Mouse (Mus musculus) stomach, embryonic 16.5 days (tissue): ENCODE data around the gene Spata2. TPM values are rescaled to one million over a fixed set of nuclear protein-coding genes. Genes with fewer than 3 reads are reported as not detected.

Experiments
- ATAC-seq: fragments of 200-750 bp; cut with Nextera tagmentation; 2 replicates; pipeline ENCODE4 v1.8.0; 2017; ENCODE audit warnings: moderate number of reproducible peaks, moderate TSS enrichment; ENCODE audit not compliant: insufficient read depth, low FRiP score
- H3K27ac ChIP-seq: fragments of 300-500 bp; sonication (generic); 2 replicates; pipeline ENCODE4 v1.5.1; 2014; ENCODE audit warnings: low read length
- H3K27me3 ChIP-seq: fragments of 300-500 bp; sonication (generic); 2 replicates; pipeline ENCODE4 v1.6.1; 2014; ENCODE audit warnings: low read length, control low read depth, mixed read lengths; ENCODE audit not compliant: control insufficient read depth, insufficient read depth
- H3K36me3 ChIP-seq: fragments of 300-500 bp; sonication (generic); 2 replicates; pipeline ENCODE4 v1.6.1; 2014; ENCODE audit warnings: low read length; ENCODE audit not compliant: control insufficient read depth, insufficient read depth
- H3K4me1 ChIP-seq: fragments of 300-500 bp; sonication (generic); 2 replicates; pipeline ENCODE4 v1.6.1; 2014; ENCODE audit warnings: low read length, control low read depth, mixed read lengths; ENCODE audit not compliant: control insufficient read depth, insufficient read depth
- H3K4me2 ChIP-seq: fragments of 300-500 bp; sonication (generic); 2 replicates; pipeline ENCODE4 v1.6.1; 2014; ENCODE audit warnings: low read depth, low read length, mixed read lengths
- H3K4me3 ChIP-seq: fragments of 300-500 bp; sonication (generic); replicated peaks from 2 replicates; pipeline ENCODE4 v1.5.1; 2014; ENCODE audit warnings: mild to moderate bottlenecking, low read length
- H3K9ac ChIP-seq: fragments of 300-500 bp; sonication (generic); 2 replicates; pipeline ENCODE4 v1.6.1; 2014; ENCODE audit warnings: low read length
- H3K9me3 ChIP-seq: fragments of 300-500 bp; sonication (generic); replicated peaks from 2 replicates; pipeline ENCODE4 v1.6.1; 2016; ENCODE audit warnings: low read length, control low read depth; ENCODE audit not compliant: control insufficient read depth
- WGBS: fragments of 180-500 bp; shearing (Covaris S2); extraction: QIAGEN DNeasy Blood & Tissue Kit; methylation state at CpG from one replicate; pipeline ENCODE4 v1.1.7; 2014; 5-methylcytosine and 5-hydroxymethylcytosine counted together
- polyA plus RNA-seq: library from polyadenylated mRNA; unstranded; fragments of >200 nt; fragmentation: Nextera tagmentation; extraction: Ambion mirVana; gene quantifications from 2 replicates; pipeline ENCODE4 v1.2.1, GENCODE M21; 2015

The Spata2 gene
- polyA plus RNA-seq, 1 experiment from 2014 or later: 15.9 TPM

GRCm38 (mm10) chr2:167478128-167478527 is 14.6 kb downstream of the Spata2 start:
- H3K27me3 ChIP-seq: no peaks in the 10 kb centered on the region
- H3K4me2 ChIP-seq: no peak overlapping the region
- H3K9me3 ChIP-seq: no peaks in the 10 kb centered on the region
- H3K9ac ChIP-seq: no peak overlapping the region
- peaks cover 16% of the 10 kb centered on the region; the same call in 1 of the 2 replicates for H3K4me1 ChIP-seq
- peaks cover 12% of the 10 kb centered on the region; the same call in 1 of the 2 replicates for H3K36me3 ChIP-seq
- no peak overlapping the region for H3K27ac ChIP-seq
- 48% methylated on average over 2 of the region's 2 CpGs for WGBS
- H3K4me3 ChIP-seq: no peak overlapping the region
- ATAC-seq: no peak

DNA sequence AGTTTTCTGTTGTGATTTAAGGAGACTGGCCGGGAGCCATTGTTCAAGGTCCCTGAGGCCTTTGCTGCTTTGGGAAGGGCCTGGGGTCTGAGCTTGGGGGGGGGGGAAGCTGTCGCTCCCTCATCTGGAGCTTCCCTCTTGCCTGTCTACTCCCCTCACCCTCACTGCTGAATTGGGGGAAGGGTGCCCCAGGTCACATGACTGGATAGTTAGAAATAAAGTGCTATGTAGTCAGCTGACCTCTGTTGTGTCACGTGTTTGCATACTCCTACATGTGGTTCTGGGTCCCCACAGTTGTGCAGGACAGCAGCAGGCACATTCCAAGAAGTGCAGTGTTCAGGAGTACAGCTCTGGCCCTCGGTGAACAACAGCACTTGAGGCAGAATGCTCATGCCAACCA is 15.9 kb downstream of the Spata2 start:
- Histone ChIP-seq H3K4me1 (peaks cover 16% of the 10 kb centered on the region; the same call in 1 of the 2 replicates), H3K4me2 (no peak overlapping the region), H3K36me3 (peaks cover 7% of the 10 kb centered on the region; the same call in 1 of the 2 replicates), H3K9me3 (no peaks in the 10 kb centered on the region), H3K27ac (peak overlapping the region; percentile 64), H3K4me3 (no peak overlapping the region), H3K27me3 (no peaks in the 10 kb centered on the region), H3K9ac (no peak overlapping the region)
- WGBS: 61% methylated on average over 4 of the region's 4 CpGs
- ATAC-seq: 0 out of 2 replicates have a peak, but pooled peaks have one; percentile 11

DNA sequence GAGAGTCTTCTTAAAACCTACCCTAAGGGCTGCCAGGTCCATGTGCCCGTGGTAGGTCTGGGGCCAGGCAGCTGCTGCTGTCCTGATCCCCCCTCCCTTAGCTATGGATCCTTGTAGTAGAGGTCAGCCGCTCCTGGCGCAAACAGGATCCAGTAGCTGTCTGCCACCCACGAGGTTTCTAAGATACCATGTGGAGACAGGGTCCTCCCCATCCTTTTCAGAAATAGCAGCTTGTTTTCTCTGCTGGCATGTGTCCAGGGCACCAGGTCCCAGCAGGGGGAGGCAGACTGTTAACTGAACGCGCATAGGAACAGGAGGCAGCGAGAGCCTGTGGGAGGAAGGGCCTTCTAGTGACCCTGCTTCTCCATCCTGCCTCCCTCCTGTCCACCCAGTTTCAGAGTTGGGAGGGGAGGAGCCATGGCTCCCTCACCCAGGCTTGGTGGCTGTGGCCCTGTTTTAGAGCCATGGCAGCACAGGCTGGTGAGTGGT is 16.4 kb downstream of the Spata2 start:
- 19% methylated on average over 7 of the region's 7 CpGs for WGBS
- ATAC-seq: peak; percentile 70; the same call in 1 of the 2 replicates
- Histone ChIP-seq H3K4me1 (peaks cover 16% of the 10 kb centered on the region; the same call in 1 of the 2 replicates), H3K36me3 (peaks cover 7% of the 10 kb centered on the region; the same call in 1 of the 2 replicates), H3K9ac (no peak overlapping the region), H3K9me3 (no peaks in the 10 kb centered on the region), H3K4me2 (no peak overlapping the region), H3K27me3 (no peaks in the 10 kb centered on the region), H3K4me3 (no peak overlapping the region), H3K27ac (peak overlapping the region; percentile 64)

DNA sequence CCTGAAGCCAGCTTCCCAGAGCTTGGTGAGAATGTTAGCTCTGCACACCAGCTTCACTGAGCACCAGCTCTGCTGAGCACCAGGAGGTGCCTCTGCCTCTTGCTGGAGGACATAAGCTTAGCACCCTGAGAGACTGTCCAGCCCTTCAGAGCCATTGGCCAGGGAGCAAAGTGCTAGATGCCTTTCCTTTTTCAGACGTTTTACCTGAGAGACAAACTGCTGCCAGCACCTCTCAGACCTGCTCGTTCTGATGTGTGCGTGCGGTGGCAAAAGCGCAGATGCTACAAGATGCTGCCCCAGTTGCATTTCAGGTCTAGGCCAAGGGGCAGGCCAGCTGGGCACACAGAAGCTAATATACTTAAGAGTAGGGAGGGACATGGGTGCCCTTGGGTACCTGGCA is 17.1 kb downstream of the Spata2 start:
- WGBS: 83% methylated on average over 5 of the region's 5 CpGs
- H3K9ac ChIP-seq: no peak overlapping the region
- H3K9me3 ChIP-seq: no peaks in the 10 kb centered on the region
- H3K4me1 ChIP-seq: peaks cover 16% of the 10 kb centered on the region; the same call in 1 of the 2 replicates
- peak overlapping the region; percentile 64; the same call in 1 of the 2 replicates for H3K27ac ChIP-seq
- no peak for ATAC-seq
- no peak overlapping the region for H3K4me2 ChIP-seq
- H3K36me3 ChIP-seq: peaks cover 7% of the 10 kb centered on the region; the same call in 1 of the 2 replicates
- no peak overlapping the region for H3K4me3 ChIP-seq
- no peaks in the 10 kb centered on the region for H3K27me3 ChIP-seq

DNA sequence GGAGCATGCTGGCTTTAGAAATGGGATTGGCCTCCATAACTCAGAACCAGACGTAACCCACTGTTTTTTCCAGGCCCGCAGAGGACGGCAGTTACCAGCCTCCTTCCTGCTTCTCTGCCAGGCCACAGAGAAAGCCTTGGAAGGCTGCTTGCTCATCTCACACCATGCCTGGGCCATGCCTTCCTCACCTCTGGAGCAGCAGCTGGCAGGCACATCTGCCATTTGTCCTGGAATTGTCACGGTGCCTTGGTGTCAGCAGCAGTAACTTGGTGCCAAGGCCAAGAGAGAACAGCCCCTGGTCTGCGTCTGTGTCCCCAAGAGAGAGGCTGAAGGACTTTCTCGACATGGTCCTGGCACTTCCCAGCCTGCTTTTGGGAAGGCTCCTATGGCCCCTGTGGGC is 18.5 kb downstream of the Spata2 start:
- Histone ChIP-seq H3K9ac (no peak overlapping the region), H3K4me3 (no peak overlapping the region), H3K4me2 (no peak overlapping the region), H3K9me3 (no peaks in the 10 kb centered on the region), H3K27me3 (no peaks in the 10 kb centered on the region), H3K27ac (no peak overlapping the region), H3K36me3 (peaks cover 7% of the 10 kb centered on the region; the same call in 1 of the 2 replicates), H3K4me1 (peaks cover 16% of the 10 kb centered on the region; the same call in 1 of the 2 replicates)
- 89% methylated on average over 6 of the region's 6 CpGs for WGBS
- ATAC-seq: no peak

DNA sequence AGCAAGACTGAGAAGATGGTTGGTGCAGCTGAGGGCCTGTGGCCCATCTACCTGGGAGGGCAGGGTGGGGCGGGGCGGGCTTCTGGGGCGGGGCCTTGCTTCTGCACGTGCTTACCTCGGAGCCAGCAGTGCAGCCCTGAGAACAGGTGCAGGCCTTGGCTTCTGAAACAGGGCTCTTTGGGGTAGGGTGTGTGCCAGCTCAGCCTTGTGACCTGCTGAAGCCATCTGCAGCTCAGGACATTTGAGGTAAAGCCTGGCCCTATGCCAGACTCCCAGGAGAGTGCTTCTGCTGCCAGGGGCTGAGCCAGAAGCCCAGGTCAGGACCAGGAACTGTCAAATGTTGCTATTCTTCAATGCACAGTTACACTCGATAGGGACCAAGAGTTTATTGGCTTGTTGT is 21.1 kb downstream of the Spata2 start:
- Histone ChIP-seq H3K27me3 (no peaks in the 10 kb centered on the region), H3K36me3 (peaks cover 12% of the 10 kb centered on the region), H3K4me3 (no peak overlapping the region), H3K4me2 (no peak overlapping the region), H3K9ac (no peak overlapping the region), H3K9me3 (no peaks in the 10 kb centered on the region), H3K4me1 (peaks cover 10% of the 10 kb centered on the region; the same call in 1 of the 2 replicates), H3K27ac (no peak overlapping the region)
- WGBS: 71% methylated on average over 6 of the region's 6 CpGs
- ATAC-seq: no peak

DNA sequence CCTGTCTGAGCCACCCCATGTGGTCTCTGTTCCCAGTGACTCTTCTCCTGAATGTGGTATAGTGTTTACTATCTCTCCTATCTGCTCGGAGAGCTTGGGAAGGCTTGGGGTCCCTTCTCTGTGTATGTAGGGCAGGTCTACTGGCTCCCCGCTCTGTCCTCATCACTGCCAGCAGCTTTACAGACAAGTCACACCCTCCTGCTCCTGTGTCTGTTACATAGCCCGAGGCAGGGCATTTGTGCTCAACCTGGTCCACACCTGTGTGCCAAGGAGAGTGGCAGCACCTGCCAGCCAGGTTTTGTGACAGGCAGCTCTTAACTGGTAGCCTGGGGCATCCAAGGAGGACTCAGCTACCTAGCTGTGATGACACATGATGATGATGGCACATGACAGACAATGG is 22.1 kb downstream of the Spata2 start:
- 88% methylated on average over 3 of the region's 3 CpGs for WGBS
- Histone ChIP-seq H3K4me3 (no peak overlapping the region), H3K9ac (no peak overlapping the region), H3K4me1 (peaks cover under 1% of the 10 kb centered on the region; the same call in 1 of the 2 replicates), H3K9me3 (no peaks in the 10 kb centered on the region), H3K27me3 (no peaks in the 10 kb centered on the region), H3K27ac (no peak overlapping the region), H3K36me3 (peaks cover 16% of the 10 kb centered on the region), H3K4me2 (no peak overlapping the region)
- no peak for ATAC-seq

- Histone ChIP-seq H3K4me3 (no peak overlapping the region), H3K27ac (no peak overlapping the region), H3K4me2 (no peak overlapping the region), H3K9me3 (no peaks in the 10 kb centered on the region), H3K4me1 (no peaks in the 10 kb centered on the region), H3K36me3 (peaks cover 8% of the 10 kb centered on the region; the same call in 1 of the 2 replicates), H3K9ac (no peak overlapping the region), H3K27me3 (no peaks in the 10 kb centered on the region)
- WGBS: 79% methylated on average over 6 of the region's 6 CpGs
- no peak for ATAC-seq
These were observed 24.2 kb downstream of the Spata2 start for GRCm38 (mm10) chr2:167468444-167468843.

DNA sequence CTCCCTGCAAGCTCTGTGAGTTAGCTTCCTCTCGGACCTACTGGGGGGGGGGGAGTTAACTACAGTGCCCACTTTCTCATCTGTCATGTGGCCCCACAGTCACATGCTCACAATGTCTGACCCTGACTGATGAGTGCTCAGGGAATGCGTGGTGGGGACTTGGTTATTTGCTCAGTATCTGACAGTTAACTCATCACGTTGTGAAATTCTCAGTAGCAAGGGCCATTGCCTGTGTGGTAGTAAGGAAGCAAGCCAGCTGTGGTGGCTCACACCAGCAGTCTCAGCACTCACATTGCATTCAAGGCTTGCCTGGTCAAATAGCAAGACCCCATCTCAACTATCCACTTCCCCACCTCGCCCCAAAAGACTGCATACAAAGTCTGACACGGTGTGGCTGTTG is 25.5 kb downstream of the Spata2 start:
- 58% methylated on average over 5 of the region's 5 CpGs for WGBS
- no peaks in the 10 kb centered on the region for H3K9me3 ChIP-seq

More for the DNA sequence above, 25.5 kb downstream of the Spata2 start:
- Histone ChIP-seq H3K9ac (no peak overlapping the region), H3K4me1 (no peaks in the 10 kb centered on the region), H3K4me3 (no peak overlapping the region), H3K27me3 (no peaks in the 10 kb centered on the region), H3K4me2 (no peak overlapping the region), H3K27ac (no peak overlapping the region), H3K36me3 (peaks cover 8% of the 10 kb centered on the region; the same call in 1 of the 2 replicates)
- ATAC-seq: no peak
